Mouse (Mus musculus): Measurements from ENCODE around the gene Prrt4.

DNA sequence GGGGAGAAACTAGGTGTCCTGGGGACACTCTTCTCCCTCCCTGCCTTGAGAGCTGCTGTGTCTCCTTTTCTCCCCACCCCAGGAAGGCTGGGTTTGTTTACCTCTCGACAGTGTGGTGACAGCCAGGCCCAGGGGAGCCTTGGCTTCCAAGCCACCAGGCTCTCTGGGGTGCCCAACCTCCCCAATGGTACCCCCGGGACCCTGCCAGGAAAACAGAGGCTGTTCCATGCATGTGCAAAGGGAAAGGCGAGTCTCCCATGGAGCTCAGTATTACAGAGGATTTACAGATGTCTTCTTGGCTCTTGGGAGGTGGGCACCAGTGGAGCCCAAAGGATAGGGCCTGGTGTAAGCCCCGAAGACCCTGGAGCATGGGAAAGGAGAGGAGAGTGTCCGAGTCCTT is 34.1 kb upstream of the Prrt4 start:
- no peak for TF ChIP-seq CTCF (IDR thresholded peaks at IDR 0.05; ENCODE audit: low read depth, low read length)
- no peak for TF ChIP-seq POLR2A (IDR thresholded peaks at IDR 0.05; ENCODE audit: insufficient read depth, low read length)
- TF ChIP-seq EP300 (IDR thresholded peaks at IDR 0.05; ENCODE audit: insufficient read depth, low read depth, low read length): no peak
